Mouse (Mus musculus): ENCODE measurements around the gene Myo5a. TPM values are rescaled to one million over a fixed set of nuclear protein-coding genes. Genes with fewer than 3 reads are reported as not detected.

The Myo5a gene
- polyA plus RNA-seq, 1 experiment from 2014 or later, result 25.1 TPM

DNA sequence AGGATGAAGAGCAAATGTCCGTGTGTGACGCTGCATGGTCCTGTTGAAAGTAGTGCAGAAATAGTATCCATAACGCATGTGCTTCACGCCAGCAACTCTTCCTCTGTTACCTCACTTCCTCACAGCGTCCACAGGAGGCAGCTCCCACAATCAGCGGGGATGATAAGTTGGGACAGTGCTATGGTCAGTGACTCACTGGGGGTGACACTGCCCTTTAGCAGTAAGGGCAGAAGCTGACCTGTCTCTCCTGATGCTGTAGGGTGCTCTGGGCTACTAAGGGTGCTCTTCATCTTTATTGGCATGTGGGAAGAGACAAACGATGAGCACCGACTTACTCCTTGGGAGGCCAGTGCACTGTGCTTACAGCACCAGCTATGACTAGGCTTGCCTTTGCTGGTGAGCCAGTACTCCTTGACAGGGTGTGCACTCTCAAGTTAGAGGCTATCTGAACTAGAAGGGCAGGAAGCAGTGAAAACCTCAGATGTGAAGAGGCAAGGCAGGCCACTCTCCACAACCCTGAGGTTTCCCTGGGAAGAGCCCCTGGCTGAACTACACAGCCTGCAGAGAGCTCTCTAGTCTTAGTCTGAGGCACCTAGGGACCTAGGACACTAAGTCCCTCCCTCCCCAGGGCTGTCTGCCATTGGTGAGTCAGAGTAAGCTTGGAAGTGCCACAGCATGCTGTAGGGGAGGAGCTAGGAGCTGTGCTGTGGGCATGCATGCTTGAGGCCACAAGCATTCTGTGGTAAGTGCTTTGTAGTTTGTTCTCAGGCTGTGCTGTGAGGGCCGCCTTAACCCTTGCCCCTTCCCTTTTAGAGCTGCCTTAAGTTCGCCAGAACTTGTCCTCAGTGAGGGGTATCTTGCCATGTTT, 150.8 kb downstream of the Myo5a start:
- DNase-seq (ENCODE audit: low spot score) (peak; percentile 68), ATAC-seq (ENCODE audit: low read depth) (peak; percentile 89)
- H3K4me3 ChIP-seq (ENCODE audit: low read depth, low read length), result no peak overlapping the region
- peaks cover 18% of the 10 kb centered on the region; the same call in 1 of the 2 replicates for H3K36me3 ChIP-seq (ENCODE audit: control insufficient read depth, insufficient read depth, low read length)
- no peaks in the 10 kb centered on the region for H3K4me1 ChIP-seq (ENCODE audit: control insufficient read depth, insufficient read depth, low read length)
- no peaks in the 10 kb centered on the region for H3K9me3 ChIP-seq (ENCODE audit: control insufficient read depth, low read length)
- H3K9ac ChIP-seq (ENCODE audit: low read depth, low read length), result no peak overlapping the region
- WGBS, result 67% methylated on average over 10 of the region's 10 CpGs
- H3K4me2 ChIP-seq (ENCODE audit: low read depth, low read length), result no peak overlapping the region
- no peak overlapping the region for H3K27ac ChIP-seq (replicated peaks; ENCODE audit: low read depth, low read length)
- H3K27me3 ChIP-seq (replicated peaks; ENCODE audit: control insufficient read depth, insufficient read depth, low read length), result no peaks in the 10 kb centered on the region

GRCm38 (mm10) chr9:75231841-75232746, 161.3 kb downstream of the Myo5a start, which contains the start of gene Myo5c:
Myo5c (plus strand) TSS chr9:75232020.
- peak within 1 kb of the TSS; percentile 70 for H3K4me2 ChIP-seq (ENCODE audit: low read depth, low read length)
- DNase-seq (ENCODE audit: low spot score) (peak; percentile 30), ATAC-seq (ENCODE audit: low read depth) (peak; percentile 48)
- 3% methylated on average over 28 of the region's 48 CpGs for WGBS
- peak within 1 kb of the TSS; percentile 53 for H3K9ac ChIP-seq (ENCODE audit: low read depth, low read length)
- peaks cover 32% of the 10 kb centered on the region for H3K27me3 ChIP-seq (replicated peaks; ENCODE audit: control insufficient read depth, insufficient read depth, low read length)
- H3K27ac ChIP-seq (replicated peaks; ENCODE audit: low read depth, low read length), result no peak within 1 kb of the TSS
- H3K4me3 ChIP-seq (ENCODE audit: low read depth, low read length), result peak within 1 kb of the TSS; percentile 42
- H3K4me1 ChIP-seq (ENCODE audit: control insufficient read depth, insufficient read depth, low read length), result peaks cover 7% of the 10 kb centered on the region
- H3K36me3 ChIP-seq (ENCODE audit: control insufficient read depth, insufficient read depth, low read length), result no peaks in the 10 kb centered on the region
- no peaks in the 10 kb centered on the region for H3K9me3 ChIP-seq (ENCODE audit: control insufficient read depth, low read length)

- H3K36me3 ChIP-seq (ENCODE audit: control insufficient read depth, insufficient read depth, low read length), result no peaks in the 10 kb centered on the region
- 24% methylated on average over 5 of the region's 8 CpGs for WGBS
- H3K4me3 ChIP-seq (ENCODE audit: low read depth, low read length), result no peak overlapping the region
- ATAC-seq (ENCODE audit: low read depth) (no peak), DNase-seq (ENCODE audit: low spot score) (no peak)
- no peak overlapping the region for H3K9ac ChIP-seq (ENCODE audit: low read depth, low read length)
- H3K27me3 ChIP-seq (replicated peaks; ENCODE audit: control insufficient read depth, insufficient read depth, low read length), result peaks cover 32% of the 10 kb centered on the region
- no peak overlapping the region for H3K4me2 ChIP-seq (ENCODE audit: low read depth, low read length)
- H3K4me1 ChIP-seq (ENCODE audit: control insufficient read depth, insufficient read depth, low read length), result peaks cover 7% of the 10 kb centered on the region
- H3K9me3 ChIP-seq (ENCODE audit: control insufficient read depth, low read length), result no peaks in the 10 kb centered on the region
- H3K27ac ChIP-seq (replicated peaks; ENCODE audit: low read depth, low read length), result no peak overlapping the region
These were observed 162.0 kb downstream of the Myo5a start for GRCm38 (mm10) chr9:75232860-75233259.

DNA sequence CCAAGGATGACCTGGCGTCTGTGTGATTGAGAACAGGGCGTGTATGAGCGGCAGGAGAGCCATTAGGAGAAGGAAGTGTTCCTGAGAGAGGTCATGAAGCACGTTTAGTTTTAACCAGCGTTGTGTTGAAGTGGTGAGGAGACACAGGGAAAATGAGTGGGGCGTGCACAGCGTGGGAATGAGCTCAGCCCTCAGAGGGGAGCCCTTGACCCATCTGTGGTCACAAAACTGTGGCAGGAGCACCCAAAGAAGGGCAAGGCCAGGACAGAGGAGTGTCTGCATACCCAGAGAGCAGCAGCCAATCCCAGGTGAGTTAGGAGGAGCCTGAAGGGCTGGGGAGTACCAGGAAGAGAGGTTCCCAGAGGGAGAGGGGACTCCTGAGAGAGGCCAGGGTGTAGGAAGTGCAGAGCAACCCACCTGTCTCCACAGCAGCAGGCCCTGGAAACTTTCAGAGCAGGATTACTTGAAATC, 163.5 kb downstream of the Myo5a start:
- 27% methylated on average over 7 of the region's 7 CpGs for WGBS
- H3K9me3 ChIP-seq (ENCODE audit: control insufficient read depth, low read length), result no peaks in the 10 kb centered on the region
- DNase-seq (ENCODE audit: low spot score) (peak; percentile 36), ATAC-seq (ENCODE audit: low read depth) (peak; percentile 85)
- H3K4me1 ChIP-seq (ENCODE audit: control insufficient read depth, insufficient read depth, low read length), result peaks cover 7% of the 10 kb centered on the region
- no peak overlapping the region for H3K9ac ChIP-seq (ENCODE audit: low read depth, low read length)
- H3K27me3 ChIP-seq (replicated peaks; ENCODE audit: control insufficient read depth, insufficient read depth, low read length), result peaks cover 32% of the 10 kb centered on the region
- H3K36me3 ChIP-seq (ENCODE audit: control insufficient read depth, insufficient read depth, low read length), result no peaks in the 10 kb centered on the region
- no peak overlapping the region for H3K4me3 ChIP-seq (ENCODE audit: low read depth, low read length)
- H3K27ac ChIP-seq (replicated peaks; ENCODE audit: low read depth, low read length), result no peak overlapping the region
- H3K4me2 ChIP-seq (ENCODE audit: low read depth, low read length), result no peak overlapping the region

- Histone ChIP-seq H3K9ac (ENCODE audit: low read depth, low read length) (no peak overlapping the region), H3K4me3 (ENCODE audit: low read depth, low read length) (no peak overlapping the region), H3K27ac (replicated peaks; ENCODE audit: low read depth, low read length) (no peak overlapping the region), H3K27me3 (replicated peaks; ENCODE audit: control insufficient read depth, insufficient read depth, low read length) (peaks cover 32% of the 10 kb centered on the region), H3K4me1 (ENCODE audit: control insufficient read depth, insufficient read depth, low read length) (peaks cover 7% of the 10 kb centered on the region), H3K36me3 (ENCODE audit: control insufficient read depth, insufficient read depth, low read length) (no peaks in the 10 kb centered on the region), H3K9me3 (ENCODE audit: control insufficient read depth, low read length) (no peaks in the 10 kb centered on the region), H3K4me2 (ENCODE audit: low read depth, low read length) (no peak overlapping the region)
- ATAC-seq (ENCODE audit: low read depth), result no peak
- 60% methylated on average over 10 of the region's 12 CpGs for WGBS
- no peak for DNase-seq (ENCODE audit: low spot score)
These were observed 164.3 kb downstream of the Myo5a start for GRCm38 (mm10) chr9:75234983-75235627.

DNA sequence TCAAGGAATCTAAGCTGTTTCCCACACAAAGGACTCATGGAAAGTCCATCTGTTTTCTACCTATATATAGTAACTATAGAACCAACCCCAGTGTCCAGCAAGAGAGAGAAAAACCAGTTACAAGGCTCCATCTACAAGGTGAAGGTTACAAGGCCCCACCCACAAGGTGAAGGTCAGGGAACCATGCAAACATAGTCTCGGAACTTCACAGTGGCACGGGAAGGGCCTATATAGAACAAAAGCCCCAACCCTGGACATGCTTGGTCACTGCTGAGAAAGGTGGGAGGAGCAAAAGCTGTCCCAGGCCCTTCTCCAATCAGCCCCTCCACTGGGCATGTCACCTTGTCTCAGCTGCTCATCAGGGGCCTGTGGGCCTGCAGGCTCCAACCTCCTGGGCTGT, 164.9 kb downstream of the Myo5a start:
- Histone ChIP-seq H3K27ac (replicated peaks; ENCODE audit: low read depth, low read length) (no peak overlapping the region), H3K4me3 (ENCODE audit: low read depth, low read length) (no peak overlapping the region), H3K4me2 (ENCODE audit: low read depth, low read length) (no peak overlapping the region), H3K9me3 (ENCODE audit: control insufficient read depth, low read length) (no peaks in the 10 kb centered on the region), H3K9ac (ENCODE audit: low read depth, low read length) (no peak overlapping the region), H3K27me3 (replicated peaks; ENCODE audit: control insufficient read depth, insufficient read depth, low read length) (peaks cover 30% of the 10 kb centered on the region), H3K4me1 (ENCODE audit: control insufficient read depth, insufficient read depth, low read length) (peaks cover 7% of the 10 kb centered on the region), H3K36me3 (ENCODE audit: control insufficient read depth, insufficient read depth, low read length) (no peaks in the 10 kb centered on the region)
- DNase-seq (ENCODE audit: low spot score) (no peak), ATAC-seq (ENCODE audit: low read depth) (no peak)
- 71% methylated on average over 2 of the region's 2 CpGs for WGBS

GRCm38 (mm10) chr9:75236416-75237308, 165.8 kb downstream of the Myo5a start:
- ATAC-seq (ENCODE audit: low read depth), result no peak
- Histone ChIP-seq H3K9me3 (ENCODE audit: control insufficient read depth, low read length) (no peaks in the 10 kb centered on the region), H3K4me3 (ENCODE audit: low read depth, low read length) (no peak overlapping the region), H3K4me2 (ENCODE audit: low read depth, low read length) (no peak overlapping the region), H3K4me1 (ENCODE audit: control insufficient read depth, insufficient read depth, low read length) (peaks cover 6% of the 10 kb centered on the region), H3K27me3 (replicated peaks; ENCODE audit: control insufficient read depth, insufficient read depth, low read length) (peaks cover 21% of the 10 kb centered on the region), H3K9ac (ENCODE audit: low read depth, low read length) (no peak overlapping the region), H3K36me3 (ENCODE audit: control insufficient read depth, insufficient read depth, low read length) (no peaks in the 10 kb centered on the region), H3K27ac (replicated peaks; ENCODE audit: low read depth, low read length) (no peak overlapping the region)
- WGBS, result 78% methylated on average over 12 of the region's 12 CpGs
- DNase-seq (ENCODE audit: low spot score), result no peak
